ENCODE assay signal across 15 mouse cellular contexts in the genomic region with DNA sequence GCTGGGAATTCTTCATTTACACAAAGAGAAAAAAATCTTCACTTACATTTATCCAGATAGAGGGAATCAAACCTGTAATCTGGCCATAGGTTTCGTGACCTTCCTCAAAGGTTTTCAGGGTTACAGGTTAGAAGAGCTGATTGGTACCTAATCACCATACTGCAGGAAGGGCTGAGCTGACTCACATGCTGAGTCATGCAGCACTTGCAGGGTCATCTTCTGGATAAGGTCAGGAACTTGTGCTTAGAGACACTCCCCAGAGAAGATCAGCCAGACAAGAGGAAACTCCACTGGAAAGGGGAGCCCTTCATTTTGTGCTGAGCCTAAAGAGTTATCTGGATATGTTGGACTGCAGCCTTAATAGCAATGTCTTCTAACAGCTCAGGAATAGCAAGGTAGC.
"Had no signal": no experiment of that assay in that cellular context is flagged by ENCODE, and none has a peak within 500 bp of the region (broad histone marks: within the 10 kb centered on the region; RNA-seq: fewer than 3 reads in every experiment).

No protein-coding gene starts in this region.

- DNase-seq: kidney, adult 9 months; kidney, postnatal 4 days; left cerebral cortex, postnatal 4 days; lung, adult 18-20 months; right cerebral cortex, postnatal 4 days; spleen, adult 18-20 months; thymus, postnatal 36 days had no signal

- H3K4me1 ChIP-seq: midbrain, embryonic 13.5 days; neural tube, embryonic 12.5 days; stomach, embryonic 15.5 days had no signal

- H3K4me3 ChIP-seq: layer of hippocampus, adult 2 months; limb, embryonic 13.5 days; midbrain, embryonic 13.5 days; myocyte; neural tube, embryonic 12.5 days; stomach, embryonic 15.5 days had no signal

- H3K9me3 ChIP-seq: limb, embryonic 13.5 days; midbrain, embryonic 13.5 days; neural tube, embryonic 12.5 days; stomach, embryonic 15.5 days had no signal

- H3K27ac ChIP-seq: kidney, postnatal 0 days; layer of hippocampus, adult 2 months; limb, embryonic 13.5 days; liver, embryonic 14.5 days; midbrain, embryonic 13.5 days; neural tube, embryonic 12.5 days; stomach, embryonic 15.5 days had no signal

- H3K36me3 ChIP-seq: limb, embryonic 13.5 days; midbrain, embryonic 13.5 days; neural tube, embryonic 12.5 days; stomach, embryonic 15.5 days had no signal

- H3K9ac ChIP-seq: limb, embryonic 13.5 days; liver, embryonic 14.5 days; midbrain, embryonic 13.5 days; neural tube, embryonic 12.5 days; stomach, embryonic 15.5 days had no signal
